Mouse (Mus musculus): ENCODE measurements around the gene Prcc.

GRCm38 (mm10) chr3:87916990-87917389 lies 31.6 kb upstream of the Prcc start:
- TF ChIP-seq CTCF (IDR thresholded peaks at IDR 0.05; ENCODE audit: borderline replicate concordance, insufficient read depth, low read length), result no peak
- TF ChIP-seq POLR2A (IDR thresholded peaks at IDR 0.05; ENCODE audit: low read depth, low read length), result no peak

Data from embryonic fibroblast, embryonic 13.5 days (primary cell).